Mouse (Mus musculus): ENCODE measurements at regions not wholly inside any gene's neighbourhood (a gene's known extent, or its start where the extent isn't known, plus 50 kb on each side); places are given as distances from the start of the nearest gene placed in this dataset.

DNA sequence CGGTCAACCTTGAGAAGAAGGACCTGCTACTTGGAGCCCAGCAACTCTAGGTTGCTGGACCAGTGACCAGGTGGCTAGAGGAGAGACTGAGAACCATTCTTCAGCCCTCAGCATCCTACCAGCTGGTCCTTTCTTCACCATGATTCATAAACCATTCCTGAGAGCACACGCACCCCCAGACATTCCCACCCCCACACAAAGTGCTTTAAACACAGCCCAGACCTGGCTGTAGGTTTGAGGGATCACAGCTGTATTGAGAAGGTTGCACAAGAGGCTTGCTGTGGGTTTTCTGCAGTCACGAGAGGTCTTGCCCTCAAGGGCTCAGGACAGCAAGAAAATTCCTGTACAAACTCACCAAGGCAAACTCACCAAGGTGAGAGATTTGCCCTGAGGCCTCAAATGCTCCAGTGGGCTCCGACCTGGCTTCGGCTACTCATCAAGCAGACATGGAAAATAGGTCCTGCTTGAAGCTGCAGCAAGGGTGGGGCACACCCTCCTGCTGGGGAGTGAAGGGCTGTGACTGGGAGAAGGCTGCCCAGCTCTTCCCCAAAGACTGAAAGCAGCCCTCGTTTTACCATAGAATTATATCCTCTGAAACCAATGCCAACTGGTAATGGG lies 161.9 kb upstream of the Lnx1 start:
- ATAC-seq = no peak
- Histone ChIP-seq H3K27ac (no peak overlapping the region), H3K9ac (replicated peaks; ENCODE audit: low read length) (no peak overlapping the region), H3K4me3 (ENCODE audit: low read length) (no peak overlapping the region), H3K4me1 (ENCODE audit: insufficient read depth, low read length) (no peaks in the 10 kb centered on the region), H3K27me3 (ENCODE audit: insufficient read depth, low read length) (no peaks in the 10 kb centered on the region), H3K36me3 (ENCODE audit: insufficient read depth, low read length) (no peaks in the 10 kb centered on the region), H3K4me2 (ENCODE audit: low read depth, low read length) (no peak overlapping the region), H3K9me3 (ENCODE audit: low read length) (no peaks in the 10 kb centered on the region)
- no peak for DNase-seq (ENCODE audit: low spot score)
- TF ChIP-seq CTCF (IDR thresholded peaks at IDR 0.05; ENCODE audit: low read depth) = no peak
- WGBS = 89% methylated on average over 6 of the region's 6 CpGs

DNA sequence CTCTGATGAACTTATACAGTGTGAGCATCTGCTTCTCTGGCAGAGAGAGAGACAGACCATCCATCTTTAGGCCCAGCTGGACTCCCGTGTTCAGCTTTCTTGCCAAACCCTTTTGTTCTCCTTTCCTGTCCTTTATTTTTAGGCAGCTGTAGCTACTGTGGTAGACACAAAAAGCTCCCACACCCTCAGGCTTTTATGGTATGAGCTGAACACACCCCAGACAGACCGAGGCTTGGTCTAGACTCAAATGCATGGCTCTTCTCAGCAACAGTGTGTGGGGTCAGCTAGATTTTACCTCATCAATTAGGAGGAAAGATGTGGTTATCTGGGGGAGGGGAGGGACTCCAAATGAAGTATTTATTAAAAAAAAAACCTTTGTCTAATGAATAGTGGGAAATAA lies 158.6 kb upstream of the Lnx1 start:
- Histone ChIP-seq H3K27me3 (ENCODE audit: insufficient read depth, low read length) (no peaks in the 10 kb centered on the region), H3K4me2 (ENCODE audit: low read depth, low read length) (no peak overlapping the region), H3K27ac (no peak overlapping the region), H3K4me1 (ENCODE audit: insufficient read depth, low read length) (no peaks in the 10 kb centered on the region), H3K4me3 (ENCODE audit: low read length) (no peak overlapping the region), H3K9me3 (ENCODE audit: low read length) (no peaks in the 10 kb centered on the region), H3K9ac (replicated peaks; ENCODE audit: low read length) (no peak overlapping the region), H3K36me3 (ENCODE audit: insufficient read depth, low read length) (no peaks in the 10 kb centered on the region)
- no peak for DNase-seq (ENCODE audit: low spot score)
- no peak for TF ChIP-seq CTCF (IDR thresholded peaks at IDR 0.05; ENCODE audit: low read depth)
- no peak for ATAC-seq
- 30% methylated on average over 2 of the region's 2 CpGs for WGBS

DNA sequence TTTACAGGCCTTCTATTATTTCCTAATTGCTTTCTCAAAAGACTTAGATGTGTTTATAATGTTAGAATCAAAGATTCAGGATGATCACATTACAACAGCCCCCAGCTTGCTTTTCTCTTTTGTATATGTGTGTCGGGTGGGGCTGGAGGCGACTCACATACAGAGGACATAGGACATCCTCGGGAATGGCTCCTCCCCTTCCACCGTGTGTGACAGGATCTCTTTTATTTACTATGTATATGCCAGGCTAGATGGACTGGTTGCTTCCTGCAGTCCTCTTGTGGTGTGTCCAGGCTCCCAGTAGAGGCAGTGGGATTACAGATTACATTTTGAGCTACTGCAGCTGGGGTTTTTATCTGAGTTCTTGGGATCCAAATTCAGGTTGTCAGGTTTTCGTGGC lies 155.1 kb upstream of the Lnx1 start:
- Histone ChIP-seq H3K36me3 (ENCODE audit: insufficient read depth, low read length) (no peaks in the 10 kb centered on the region), H3K9ac (replicated peaks; ENCODE audit: low read length) (no peak overlapping the region), H3K4me3 (ENCODE audit: low read length) (no peak overlapping the region), H3K4me1 (ENCODE audit: insufficient read depth, low read length) (no peaks in the 10 kb centered on the region), H3K27ac (no peak overlapping the region), H3K27me3 (ENCODE audit: insufficient read depth, low read length) (no peaks in the 10 kb centered on the region), H3K4me2 (ENCODE audit: low read depth, low read length) (no peak overlapping the region), H3K9me3 (ENCODE audit: low read length) (no peaks in the 10 kb centered on the region)
- DNase-seq (ENCODE audit: low spot score) (no peak), ATAC-seq (no peak)
- TF ChIP-seq CTCF (IDR thresholded peaks at IDR 0.05; ENCODE audit: low read depth) = no peak
- 46% methylated on average over 5 of the region's 5 CpGs for WGBS

DNA sequence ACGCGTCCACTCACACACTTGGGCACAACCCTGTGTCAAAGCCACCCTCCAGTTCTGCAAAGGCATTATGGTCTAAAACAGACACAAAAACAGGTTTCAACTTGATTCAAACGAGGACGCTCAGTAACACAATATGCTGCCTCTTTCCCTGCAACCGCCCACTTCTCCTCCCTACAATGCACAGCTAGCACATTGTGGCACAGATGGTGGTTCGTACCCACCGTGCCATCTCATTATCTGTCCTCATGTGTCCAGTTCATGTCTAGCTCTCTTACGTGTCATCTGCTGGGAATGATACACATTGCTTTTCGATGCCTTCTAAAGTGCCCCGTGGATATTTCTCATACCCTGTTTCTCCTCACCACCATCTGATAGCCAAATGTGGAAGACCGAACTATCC lies 154.4 kb upstream of the Lnx1 start:
- H3K27me3 ChIP-seq (ENCODE audit: insufficient read depth, low read length) = no peaks in the 10 kb centered on the region
- H3K4me3 ChIP-seq (ENCODE audit: low read length) = no peak overlapping the region
- DNase-seq (ENCODE audit: low spot score) (peak; percentile 33), ATAC-seq (peak; percentile 73)
- H3K4me2 ChIP-seq (ENCODE audit: low read depth, low read length) = no peak overlapping the region
- no peak for TF ChIP-seq CTCF (IDR thresholded peaks at IDR 0.05; ENCODE audit: low read depth)
- H3K9me3 ChIP-seq (ENCODE audit: low read length) = no peaks in the 10 kb centered on the region
- no peak overlapping the region for H3K27ac ChIP-seq
- H3K4me1 ChIP-seq (ENCODE audit: insufficient read depth, low read length) = no peaks in the 10 kb centered on the region
- 65% methylated on average over 11 of the region's 11 CpGs for WGBS
- H3K9ac ChIP-seq (replicated peaks; ENCODE audit: low read length) = no peak overlapping the region
- no peaks in the 10 kb centered on the region for H3K36me3 ChIP-seq (ENCODE audit: insufficient read depth, low read length)

DNA sequence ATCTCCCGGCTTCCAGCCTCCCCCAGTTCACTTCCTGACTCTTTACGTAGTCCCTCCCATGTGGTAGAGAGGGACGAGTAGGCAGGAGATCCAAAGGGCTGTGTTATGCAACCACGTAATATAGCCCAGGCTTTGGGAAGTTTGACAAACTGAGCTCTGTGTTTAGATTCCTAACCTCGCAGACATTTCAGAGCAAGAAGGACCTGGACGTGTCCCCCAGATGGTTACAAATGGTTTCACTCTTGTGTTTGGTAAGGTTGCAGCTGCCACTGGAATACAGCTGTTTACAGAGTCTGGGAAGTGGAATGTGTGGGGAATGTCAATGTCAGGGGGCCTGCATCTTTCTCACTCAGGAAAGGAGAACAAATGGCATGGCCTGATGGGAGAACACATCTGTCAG lies 145.1 kb upstream of the Lnx1 start:
- H3K4me2 ChIP-seq (ENCODE audit: low read depth, low read length) = no peak overlapping the region
- no peak overlapping the region for H3K27ac ChIP-seq
- H3K9ac ChIP-seq (replicated peaks; ENCODE audit: low read length) = no peak overlapping the region
- no peaks in the 10 kb centered on the region for H3K27me3 ChIP-seq (ENCODE audit: insufficient read depth, low read length)
- 74% methylated on average over 6 of the region's 6 CpGs for WGBS
- H3K36me3 ChIP-seq (ENCODE audit: insufficient read depth, low read length) = no peaks in the 10 kb centered on the region
- DNase-seq (ENCODE audit: low spot score) (no peak), ATAC-seq (no peak)
- no peak for TF ChIP-seq CTCF (IDR thresholded peaks at IDR 0.05; ENCODE audit: low read depth)
- no peak overlapping the region for H3K4me3 ChIP-seq (ENCODE audit: low read length)
- H3K9me3 ChIP-seq (ENCODE audit: low read length) = no peaks in the 10 kb centered on the region
- H3K4me1 ChIP-seq (ENCODE audit: insufficient read depth, low read length) = no peaks in the 10 kb centered on the region

DNA sequence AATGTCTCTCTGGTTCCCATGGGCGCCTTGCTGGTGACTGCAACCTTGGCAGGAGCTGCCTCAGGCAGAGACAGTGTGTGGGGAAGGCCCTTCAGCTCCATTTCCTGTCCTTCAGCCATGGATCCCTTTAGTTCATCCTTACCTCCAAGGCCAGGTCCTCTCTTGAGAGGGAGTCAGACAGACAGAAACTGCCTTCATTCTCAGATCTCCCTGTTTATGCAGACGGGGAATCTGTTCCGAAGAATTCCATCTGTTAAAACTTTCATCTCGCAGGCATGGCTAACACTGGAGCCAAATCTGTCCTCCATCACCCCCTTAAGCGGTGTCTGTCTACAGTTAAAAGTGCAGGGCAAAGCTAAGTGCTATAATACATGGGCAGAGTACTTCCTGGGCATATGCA lies 144.0 kb upstream of the Lnx1 start:
- Histone ChIP-seq H3K27ac (no peak overlapping the region), H3K9ac (replicated peaks; ENCODE audit: low read length) (no peak overlapping the region), H3K4me2 (ENCODE audit: low read depth, low read length) (no peak overlapping the region), H3K27me3 (ENCODE audit: insufficient read depth, low read length) (no peaks in the 10 kb centered on the region), H3K9me3 (ENCODE audit: low read length) (no peaks in the 10 kb centered on the region), H3K4me3 (ENCODE audit: low read length) (no peak overlapping the region), H3K36me3 (ENCODE audit: insufficient read depth, low read length) (no peaks in the 10 kb centered on the region), H3K4me1 (ENCODE audit: insufficient read depth, low read length) (no peaks in the 10 kb centered on the region)
- DNase-seq (ENCODE audit: low spot score) = no peak
- no peak for TF ChIP-seq CTCF (IDR thresholded peaks at IDR 0.05; ENCODE audit: low read depth)
- WGBS = 85% methylated on average over 5 of the region's 5 CpGs
- no peak for ATAC-seq

DNA sequence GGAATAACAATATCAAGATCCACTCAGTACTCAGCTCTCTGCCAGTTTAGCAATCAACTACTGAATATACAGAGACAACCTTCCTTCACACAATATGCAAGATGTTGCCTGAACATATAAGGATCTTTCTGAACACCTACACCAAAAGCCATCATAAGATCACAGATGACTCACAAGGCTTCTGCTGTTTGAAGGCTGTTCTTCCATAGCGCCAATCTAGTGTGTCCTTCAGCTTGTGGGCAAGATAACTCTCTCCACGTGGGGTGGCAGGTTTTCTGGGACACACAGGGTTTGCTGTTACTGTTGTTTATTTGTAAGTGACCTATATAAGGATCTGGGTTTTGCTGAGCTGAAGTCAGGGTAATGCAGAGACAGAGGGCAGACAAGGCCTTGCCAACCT lies 131.7 kb upstream of the Lnx1 start:
- no peaks in the 10 kb centered on the region for H3K36me3 ChIP-seq (ENCODE audit: insufficient read depth, low read length)
- no peaks in the 10 kb centered on the region for H3K27me3 ChIP-seq (ENCODE audit: insufficient read depth, low read length)
- 83% methylated on average over 2 of the region's 2 CpGs for WGBS

More for the DNA sequence above, 131.7 kb upstream of the Lnx1 start:
- DNase-seq (ENCODE audit: low spot score) (no peak), ATAC-seq (no peak)
- TF ChIP-seq CTCF (IDR thresholded peaks at IDR 0.05; ENCODE audit: low read depth) = no peak
- Histone ChIP-seq H3K4me1 (ENCODE audit: insufficient read depth, low read length) (no peaks in the 10 kb centered on the region), H3K9me3 (ENCODE audit: low read length) (no peaks in the 10 kb centered on the region), H3K4me3 (ENCODE audit: low read length) (no peak overlapping the region), H3K4me2 (ENCODE audit: low read depth, low read length) (no peak overlapping the region), H3K27ac (no peak overlapping the region), H3K9ac (replicated peaks; ENCODE audit: low read length) (no peak overlapping the region)

Measured in hindbrain, postnatal 0 days (tissue).